Mouse (Mus musculus): ENCODE data around the gene Zxdc.

GRCm38 (mm10) chr6:90410972-90411371 lies 41.7 kb downstream of the Zxdc start:
- TF ChIP-seq CTCF (IDR thresholded peaks at IDR 0.05; ENCODE audit: insufficient read depth, low read depth, low read length) (no peak), POLR2A (IDR thresholded peaks at IDR 0.05; ENCODE audit: insufficient read depth, low read depth, low read length) (no peak)

Data from olfactory bulb, adult 2 months (tissue).